Mouse (Mus musculus) heart, postnatal 0 days (tissue): ENCODE results near the gene Angptl4.

Experiments used
- CTCF ChIP-seq: IDR thresholded peaks from 2 replicates; pipeline ENCODE4 v1.5.1; 2016; ENCODE audit warnings: antibody characterized with exemption, control low read depth, low read depth
- EP300 ChIP-seq: IDR thresholded peaks from 2 replicates; pipeline ENCODE4 v1.6.1; 2016; ENCODE audit warnings: antibody characterized with exemption, low read depth

DNA sequence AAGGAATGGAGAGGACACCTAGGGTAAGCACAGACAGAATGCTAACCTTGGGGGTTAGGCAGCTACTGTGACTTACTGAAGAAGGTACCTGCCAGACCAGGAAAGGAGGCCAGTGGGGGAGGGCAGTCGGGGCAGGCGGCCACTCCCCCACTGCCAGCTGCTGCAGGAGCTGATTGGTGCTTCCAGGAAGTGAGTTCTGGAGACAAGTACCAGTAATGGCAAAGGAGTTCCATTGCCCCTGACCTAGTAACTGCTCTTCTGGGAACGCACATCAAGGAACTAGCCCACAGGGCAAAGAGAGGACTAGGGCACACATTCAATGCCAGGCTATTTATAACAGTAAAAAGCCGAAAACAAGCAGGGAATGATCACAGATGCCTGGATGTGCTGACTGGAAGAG, 24.4 kb downstream of the Angptl4 start:
- no peak for TF ChIP-seq CTCF
- no peak for TF ChIP-seq EP300
